Mouse (Mus musculus) lung, embryonic 14.5 days (tissue): ENCODE results near the gene Asb16. TPM values are rescaled to one million over a fixed set of nuclear protein-coding genes. Genes with fewer than 3 reads are reported as not detected.

Source experiments
- ATAC-seq: fragments of 200-750 bp; cut with Nextera tagmentation; 2 replicates; pipeline ENCODE4 v1.8.0; 2017; ENCODE audit warnings: mild to moderate bottlenecking, moderate TSS enrichment, moderate library complexity; ENCODE audit not compliant: insufficient read depth
- DNase-seq: peaks from one replicate; pipeline ENCODE4 v3.0.0-alpha.2; 2015
- H3K27ac ChIP-seq: fragments of 300-500 bp; sonication (generic); 2 replicates; pipeline ENCODE4 v1.5.1; 2014; ENCODE audit warnings: low read depth, mild to moderate bottlenecking, moderate library complexity
- H3K27me3 ChIP-seq: fragments of 300-500 bp; sonication (generic); 2 replicates; pipeline ENCODE4 v1.6.1; 2014; ENCODE audit warnings: low read length, control low read depth; ENCODE audit not compliant: insufficient read depth
- H3K36me3 ChIP-seq: fragments of 300-500 bp; sonication (generic); 2 replicates; pipeline ENCODE4 v1.6.1; 2014; ENCODE audit warnings: control low read depth; ENCODE audit not compliant: insufficient read depth
- H3K4me1 ChIP-seq: fragments of 300-500 bp; sonication (generic); 2 replicates; pipeline ENCODE4 v1.6.1; 2014; ENCODE audit warnings: antibody characterized with exemption, control low read depth; ENCODE audit not compliant: insufficient read depth
- H3K4me2 ChIP-seq: fragments of 300-500 bp; sonication (generic); 2 replicates; pipeline ENCODE4 v1.6.1; 2014; ENCODE audit warnings: mild to moderate bottlenecking
- H3K4me3 ChIP-seq: fragments of 300-500 bp; sonication (generic); 2 replicates; pipeline ENCODE4 v1.5.1; 2014; ENCODE audit warnings: low read depth, low read length
- H3K9ac ChIP-seq: fragments of 300-500 bp; sonication (generic); 2 replicates; pipeline ENCODE4 v1.6.1; 2014
- H3K9me3 ChIP-seq: fragments of 300-500 bp; sonication (generic); 2 replicates; pipeline ENCODE4 v1.6.1; 2016; ENCODE audit warnings: low read depth, low read length, control low read depth
- CTCF ChIP-seq: IDR thresholded peaks from 2 replicates; pipeline ENCODE4 v1.5.1; 2016; ENCODE audit warnings: antibody characterized with exemption, low read depth
- WGBS: fragments of 180-500 bp; shearing (Covaris S2); extraction: QIAGEN DNeasy Blood & Tissue Kit; methylation state at CpG from one replicate; pipeline ENCODE4 v1.1.7; 2014; 5-methylcytosine and 5-hydroxymethylcytosine counted together
- polyA plus RNA-seq: library from polyadenylated mRNA; unstranded; fragments of >200 nt; fragmentation: Nextera tagmentation; extraction: Ambion mirVana; gene quantifications from 2 replicates; pipeline ENCODE4 v1.2.1, GENCODE M21; 2014

The Asb16 gene
- polyA plus RNA-seq, 1 experiment from 2014 or later, result 0.08 TPM

DNA sequence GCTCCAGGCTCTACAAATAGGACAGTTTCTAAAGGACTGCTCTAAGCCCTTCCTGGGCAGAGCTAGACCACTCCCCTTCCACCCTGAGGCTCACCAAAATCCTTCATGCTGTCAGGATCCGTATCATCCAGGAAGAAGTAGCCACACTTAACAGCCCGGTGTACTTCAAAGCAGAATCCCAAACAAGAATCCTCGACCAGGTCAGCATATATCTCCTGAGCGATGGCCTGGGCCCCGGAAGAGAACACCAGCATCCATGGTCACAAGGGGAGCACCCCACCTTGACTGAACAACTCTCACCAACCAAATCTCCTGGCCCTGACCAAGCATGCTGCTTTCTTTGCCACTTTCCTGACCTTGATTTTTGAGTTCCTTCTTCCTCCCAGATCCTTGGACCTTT lies 25.9 kb downstream of the Asb16 start:
- ATAC-seq (no peak), DNase-seq (no peak)
- H3K9ac ChIP-seq, result peak overlapping the region; percentile 85
- 62% methylated on average over 5 of the region's 5 CpGs for WGBS
- peak overlapping the region; percentile 92 for H3K4me2 ChIP-seq
- peak overlapping the region; percentile 90; the same call in 1 of the 2 replicates for H3K4me3 ChIP-seq
- no peak for TF ChIP-seq CTCF
- H3K27ac ChIP-seq, result peak overlapping the region; percentile 8; the same call in 1 of the 2 replicates
- peaks cover 7% of the 10 kb centered on the region for H3K4me1 ChIP-seq
- no peaks in the 10 kb centered on the region for H3K9me3 ChIP-seq
- H3K36me3 ChIP-seq, result peaks cover 53% of the 10 kb centered on the region
- no peaks in the 10 kb centered on the region for H3K27me3 ChIP-seq

DNA sequence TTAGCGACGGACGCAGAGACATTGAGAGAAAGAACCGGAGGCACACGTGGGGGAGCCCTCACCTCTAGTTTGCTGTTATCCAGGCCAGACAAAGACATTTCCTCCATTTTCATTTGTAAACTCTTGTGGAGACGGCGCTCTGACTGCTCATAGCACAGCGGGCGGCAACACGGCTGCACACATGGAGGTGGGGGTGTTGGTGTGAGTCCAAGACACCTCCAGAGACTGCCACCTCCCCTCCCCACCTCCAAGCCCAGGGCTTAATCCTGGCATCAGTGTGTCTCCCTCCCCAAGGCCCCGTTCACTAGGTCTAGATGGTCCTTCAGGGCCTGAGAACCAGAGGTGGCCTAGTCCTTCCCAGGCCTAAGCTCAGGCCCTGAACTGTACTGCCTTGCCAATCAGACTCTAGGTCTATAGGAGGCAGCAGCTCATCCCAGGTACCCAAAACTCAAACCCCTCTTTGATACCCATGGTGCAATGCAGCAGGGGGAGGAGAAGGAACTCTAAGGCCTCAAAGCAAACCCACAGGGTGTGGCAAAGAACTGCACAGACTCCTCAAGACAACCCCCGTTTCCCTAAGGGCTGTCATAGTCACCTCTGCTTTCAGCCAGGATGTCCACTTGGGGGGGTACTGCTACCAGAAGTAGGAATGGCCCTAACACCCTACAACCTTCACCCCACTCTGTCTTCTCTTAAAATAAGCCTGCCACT lies 26.5 kb downstream of the Asb16 start:
- Histone ChIP-seq H3K9me3 (no peaks in the 10 kb centered on the region), H3K4me2 (peak overlapping the region; percentile 92), H3K9ac (peak overlapping the region; percentile 85), H3K27ac (peak overlapping the region; percentile 99), H3K36me3 (peaks cover 47% of the 10 kb centered on the region), H3K4me1 (peaks cover 7% of the 10 kb centered on the region), H3K27me3 (no peaks in the 10 kb centered on the region), H3K4me3 (peak overlapping the region; percentile 90)
- DNase-seq (peak; percentile 47), ATAC-seq (no peak; the same call in 1 of the 2 replicates)
- TF ChIP-seq CTCF, result no peak
- 53% methylated on average over 12 of the region's 12 CpGs for WGBS

DNA sequence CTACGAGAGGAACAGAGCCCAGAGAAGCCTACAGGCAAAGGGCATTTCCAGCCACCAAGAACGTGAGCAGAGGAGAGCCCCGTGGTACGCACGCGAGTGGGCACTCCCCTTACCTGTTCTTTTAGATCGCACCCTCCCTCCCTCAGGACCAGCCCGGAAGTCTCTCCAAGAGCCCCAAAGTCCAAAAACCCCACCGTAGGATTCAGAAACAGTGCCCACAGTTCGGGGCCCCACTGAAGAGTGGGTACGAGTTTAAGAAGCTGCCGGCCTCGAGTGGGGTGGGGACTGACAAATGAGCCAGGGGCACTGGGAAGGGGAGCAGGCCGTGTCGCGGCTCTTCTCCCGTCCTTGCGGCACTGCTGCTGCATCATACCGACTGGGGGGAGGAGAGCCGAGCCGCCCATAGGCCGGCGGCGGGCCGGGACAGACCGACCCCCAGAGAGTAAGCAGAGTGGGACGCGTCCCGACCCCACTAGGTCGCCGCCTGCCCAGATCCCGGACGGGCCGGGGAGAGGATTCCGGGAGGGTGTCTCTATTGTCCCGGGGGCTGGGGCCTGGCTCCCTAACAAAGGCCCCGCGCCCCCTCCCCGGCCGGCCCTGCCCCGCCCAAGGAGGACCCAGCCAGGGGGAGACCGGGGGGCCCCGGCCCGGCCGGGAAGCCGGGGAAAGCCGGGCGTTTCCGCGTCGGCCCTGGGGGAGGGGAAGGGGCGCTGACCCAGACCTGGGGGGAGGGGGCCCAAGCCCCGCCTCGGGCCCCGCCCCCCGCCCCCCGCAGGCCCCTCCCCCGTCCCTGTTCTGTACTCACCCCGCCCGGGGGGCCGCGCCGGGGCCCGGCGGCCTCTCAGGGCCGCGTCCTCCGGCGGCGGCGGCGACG lies 27.3 kb downstream of the Asb16 start:
- H3K27me3 ChIP-seq, result no peaks in the 10 kb centered on the region
- peak overlapping the region; percentile 85 for H3K9ac ChIP-seq
- peaks cover 7% of the 10 kb centered on the region for H3K4me1 ChIP-seq
- peak overlapping the region; percentile 90 for H3K4me3 ChIP-seq
- ATAC-seq (peak; percentile 31), DNase-seq (peak; percentile 79)
- H3K36me3 ChIP-seq, result peaks cover 39% of the 10 kb centered on the region
- under 1% methylated on average over 47 of the region's 73 CpGs for WGBS
- peak overlapping the region; percentile 92 for H3K4me2 ChIP-seq
- H3K9me3 ChIP-seq, result no peaks in the 10 kb centered on the region
- H3K27ac ChIP-seq, result peak overlapping the region; percentile 99
- no peak for TF ChIP-seq CTCF

DNA sequence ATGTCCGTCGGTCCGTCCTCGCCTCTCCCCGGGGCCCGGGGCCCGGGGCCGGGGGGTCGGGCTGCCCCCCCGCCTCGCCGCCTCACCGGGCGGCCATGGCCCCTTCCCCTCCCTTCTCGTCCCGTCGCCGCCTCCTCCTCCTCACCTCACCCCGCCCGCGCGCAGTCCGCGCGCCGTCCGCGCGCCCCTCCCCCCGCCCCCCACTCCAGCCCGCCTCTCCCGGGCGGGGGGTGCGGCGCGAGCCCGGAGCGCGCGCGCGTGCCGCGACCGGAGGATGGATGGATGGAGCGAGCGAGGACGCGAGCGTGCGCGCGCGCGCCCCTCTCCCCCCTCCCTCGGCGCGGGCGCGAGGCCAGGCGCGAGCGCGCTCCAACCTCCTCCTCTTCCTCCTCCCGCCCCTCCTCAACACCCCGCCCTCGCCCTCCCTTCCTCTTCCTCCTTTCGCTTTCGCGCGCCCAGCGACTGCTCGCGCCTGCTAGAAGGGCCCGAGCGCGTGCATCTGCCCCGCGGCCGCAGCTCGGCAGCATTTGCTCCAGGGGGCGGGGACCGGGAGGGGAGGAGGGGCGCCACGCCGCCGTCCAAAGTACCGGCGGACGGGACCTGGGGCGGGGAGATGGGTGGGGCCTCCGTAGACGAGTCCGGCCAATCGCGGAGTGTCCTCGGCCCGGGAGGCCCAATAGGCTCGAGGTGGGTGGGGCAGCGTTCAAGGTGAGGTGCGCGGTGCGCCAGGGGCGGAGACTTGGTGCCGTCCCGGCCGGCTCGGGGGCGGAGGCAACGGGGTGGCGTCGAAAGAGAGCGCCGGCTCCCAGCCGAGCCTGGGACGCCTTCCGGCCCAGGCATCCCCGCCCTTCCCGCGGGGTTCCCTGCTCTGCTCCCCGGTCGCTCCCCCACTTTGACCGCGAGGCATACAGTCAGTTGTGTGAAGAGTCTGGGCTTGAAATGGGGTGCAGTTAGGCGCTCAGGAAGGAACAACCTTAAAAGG lies 28.2 kb downstream of the Asb16 start, which contains the start of gene Atxn7l3:
Gene Atxn7l3 (minus strand): TSS at position 141 of the 982 bp plus-strand sequence.
- no peaks in the 10 kb centered on the region for H3K27me3 ChIP-seq
- DNase-seq (peak; percentile 99), ATAC-seq (peak; percentile 93)
- peak within 1 kb of the TSS; percentile 92 for H3K4me2 ChIP-seq
- H3K4me3 ChIP-seq, result peak within 1 kb of the TSS; percentile 90
- H3K4me1 ChIP-seq, result peaks cover 7% of the 10 kb centered on the region
- no peak for TF ChIP-seq CTCF
- peak within 1 kb of the TSS; percentile 85 for H3K9ac ChIP-seq
- under 1% methylated on average over 90 of the region's 125 CpGs for WGBS
- H3K27ac ChIP-seq, result peak within 1 kb of the TSS; percentile 99
- peaks cover 29% of the 10 kb centered on the region for H3K36me3 ChIP-seq
- H3K9me3 ChIP-seq, result no peaks in the 10 kb centered on the region

DNA sequence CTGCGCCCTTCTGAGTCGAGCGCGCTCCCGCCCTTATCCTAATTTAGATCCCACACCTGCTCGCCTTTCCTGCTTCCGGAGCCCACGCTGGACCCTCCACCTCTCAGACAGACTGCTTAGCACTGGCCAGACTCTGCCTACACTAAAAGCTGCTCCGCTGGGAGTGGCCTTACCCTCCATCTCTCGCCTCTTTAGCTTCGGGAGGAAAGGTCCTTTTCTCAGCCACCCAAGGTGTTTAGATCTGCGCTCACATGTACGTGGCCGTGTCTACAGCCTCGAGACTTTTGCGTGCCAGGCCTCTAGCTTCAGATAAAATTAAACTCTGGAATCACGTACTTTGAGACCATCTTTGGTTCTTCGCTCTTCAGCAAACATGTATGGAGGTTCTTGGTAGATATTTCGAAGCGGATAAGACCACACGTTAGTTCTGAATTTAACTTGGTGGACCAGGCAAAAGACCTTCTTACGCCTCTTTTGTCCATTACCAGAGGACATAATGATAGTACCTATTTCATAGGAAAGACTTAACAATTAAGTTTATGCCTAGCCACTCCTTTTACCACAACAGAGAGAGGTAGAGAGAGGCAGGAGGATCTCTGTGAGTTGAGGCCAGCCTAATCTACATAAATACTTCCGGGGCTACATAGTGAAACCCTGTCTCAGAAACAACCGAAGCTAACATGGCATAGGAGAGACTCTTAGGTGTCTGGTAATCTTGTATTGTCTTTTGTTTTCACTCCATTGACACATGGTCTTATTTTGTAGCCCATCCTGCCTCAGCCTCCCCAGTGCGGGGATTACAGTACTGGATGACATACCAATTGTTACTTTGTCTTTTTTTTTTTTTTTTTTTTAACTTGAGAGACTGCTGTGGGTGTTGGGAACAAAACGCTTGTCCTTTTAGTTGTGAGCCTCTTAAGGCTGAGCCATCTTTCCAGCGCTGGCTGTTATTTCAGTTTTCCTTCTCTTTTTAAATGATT lies 29.3 kb downstream of the Asb16 start:
- H3K36me3 ChIP-seq, result peaks cover 18% of the 10 kb centered on the region
- no peak for DNase-seq
- peak overlapping the region; percentile 99 for H3K27ac ChIP-seq
- TF ChIP-seq CTCF, result no peak
- H3K4me1 ChIP-seq, result peaks cover 7% of the 10 kb centered on the region
- peak; percentile 41; the same call in 1 of the 2 replicates for ATAC-seq
- WGBS, result 22% methylated on average over 27 of the region's 27 CpGs
- no peaks in the 10 kb centered on the region for H3K27me3 ChIP-seq
- H3K9me3 ChIP-seq, result no peaks in the 10 kb centered on the region
- H3K4me2 ChIP-seq, result peak overlapping the region; percentile 92
- H3K9ac ChIP-seq, result peak overlapping the region; percentile 64
- peak overlapping the region; percentile 90 for H3K4me3 ChIP-seq
